Mouse (Mus musculus): ENCODE measurements around the gene Nol7. TPM values are rescaled to one million over a fixed set of nuclear protein-coding genes. Genes with fewer than 3 reads are reported as not detected.

Gene Nol7
- total RNA-seq (2023), result 159 TPM

DNA sequence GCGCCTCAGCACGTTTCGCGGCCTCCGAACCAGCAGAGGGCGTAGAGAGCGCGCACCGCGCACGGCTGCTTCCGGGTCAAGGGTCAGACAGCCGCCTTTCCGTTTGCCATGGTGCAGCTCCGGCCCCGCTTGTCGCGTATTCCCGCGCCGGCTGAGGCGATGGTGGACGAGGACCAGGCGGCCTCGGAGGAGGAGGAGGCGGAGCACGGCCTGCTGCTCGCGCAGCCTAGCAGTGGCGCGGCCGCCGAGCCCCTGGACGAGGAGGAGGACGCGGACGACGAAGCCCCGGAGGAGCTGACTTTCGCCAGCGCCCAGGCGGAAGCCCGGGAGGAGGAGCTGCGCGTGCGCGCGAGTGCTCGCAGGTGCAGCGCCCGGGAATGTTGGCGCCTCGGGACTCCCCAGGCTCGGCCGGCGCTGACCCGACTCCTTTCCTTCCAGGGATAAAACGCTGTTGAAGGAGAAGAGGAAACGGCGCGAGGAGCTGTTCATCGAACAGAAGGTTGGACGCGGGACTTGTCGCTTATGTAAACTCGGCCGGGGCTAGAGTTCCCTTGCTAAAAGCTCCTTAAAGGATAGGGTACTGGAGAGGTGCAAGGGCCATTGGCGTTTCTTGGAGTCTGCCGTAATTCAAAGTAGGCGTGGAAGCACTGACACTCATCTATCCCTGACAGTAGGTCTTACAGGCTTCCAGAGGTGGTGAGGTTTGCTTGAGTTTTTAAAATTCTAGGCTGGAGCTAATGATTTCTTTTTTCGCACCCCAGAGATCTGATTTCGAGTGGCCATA, at the start of gene Nol7:
Nol7 (plus strand) TSS at position 94 of the 784 bp plus-strand sequence.

DNA sequence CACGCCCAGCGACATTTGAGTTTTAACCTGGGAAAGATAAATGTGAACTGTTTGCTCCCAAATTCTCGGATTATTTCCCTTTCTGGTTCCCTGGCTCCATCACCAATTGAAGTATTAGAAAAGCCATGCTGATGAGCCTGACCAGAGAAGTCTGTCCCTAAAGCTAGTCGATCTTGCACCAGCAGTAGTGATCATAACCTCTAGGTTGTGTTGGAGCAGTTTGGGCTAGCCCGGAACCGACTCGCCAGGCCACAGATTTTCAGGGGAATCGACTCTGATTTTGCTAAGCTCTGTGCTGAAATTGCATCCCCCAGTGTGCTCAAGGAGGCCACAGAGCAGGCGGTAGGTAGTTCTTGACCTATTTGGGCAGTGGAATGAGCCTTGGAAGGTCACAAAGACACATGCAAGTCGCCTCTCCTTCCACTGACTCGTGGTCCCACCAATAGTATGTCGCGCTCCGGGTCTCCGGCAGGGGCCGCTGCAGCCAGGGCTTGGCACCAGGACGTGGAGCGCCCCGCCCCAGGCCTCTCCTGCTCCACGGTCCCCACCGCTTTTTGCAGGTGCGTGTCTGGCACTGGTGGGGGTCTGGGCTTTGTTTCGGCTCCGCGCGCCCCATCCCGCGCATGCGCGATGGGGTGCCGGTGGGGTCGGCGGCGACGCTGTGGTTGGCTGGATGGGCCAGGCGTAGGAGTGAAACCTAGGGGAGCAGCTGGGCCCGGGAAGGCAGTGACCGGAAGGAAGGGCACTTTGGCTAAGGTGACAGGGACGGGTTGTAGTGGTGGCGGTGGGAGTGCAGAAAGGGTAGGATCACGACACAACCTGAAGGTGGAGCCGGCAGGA, 33.0 kb upstream of the Nol7 start, which contains the start of gene Sirt5:
Sirt5 (plus strand) TSS at position 512 of the 840 bp plus-strand sequence.

Other genes starting within 250 kb of the Nol7 start
- 6.1 TPM for gene Tbc1d7, start 226.9 kb upstream of the Nol7 start, total RNA-seq (2023)
- gene Gfod1, start 94.2 kb upstream of the Nol7 start, total RNA-seq (2023), result 10.2 TPM
- 12.4 TPM for gene Sirt5, start 32.9 kb upstream of the Nol7 start, total RNA-seq (2023)
- gene Ranbp9, start 82.9 kb downstream of the Nol7 start, total RNA-seq (2023), result 124 TPM
- 16.7 TPM for gene Mcur1, start 161.8 kb downstream of the Nol7 start, total RNA-seq (2023)
- gene Rnf182, start 217.3 kb downstream of the Nol7 start, total RNA-seq (2023), result not detected

All from CD8-positive naive resting alpha-beta T cell, adult 57 days (primary cell).